Comparison of ENCODE assay signal across 8 mouse cellular contexts in genomic region chr16:23452476-23452875, GRCm38 (mm10). TPM values are rescaled to one million over a fixed set of nuclear protein-coding genes. Genes with fewer than 3 reads are reported as not detected.
A peak's percentile ranks its signal among the peaks of the same experiment; 100 is the strongest.
DNase-seq lines count a peak whose midpoint lies in the region; ATAC-seq and TF ChIP-seq lines count a peak whose summit lies in the region.

No protein-coding gene starts in this region.

- WGBS in spleen, adult 2 months: 42% methylated on average over 3 of the region's 3 CpGs
- 29% methylated on average over 3 of the region's 3 CpGs for WGBS in cerebellum, adult 2 months
- WGBS in limb, embryonic 12.5 days: 19% methylated on average over 3 of the region's 3 CpGs
- 7% methylated on average over 3 of the region's 3 CpGs for WGBS in neural tube, embryonic 11.5 days

- no peaks in the 10 kb centered on the region for H3K9me3 ChIP-seq in limb, embryonic 12.5 days
- no peaks in the 10 kb centered on the region for H3K9me3 ChIP-seq in neural tube, embryonic 11.5 days (ENCODE audit: control insufficient read depth, low read length)

- no peaks in the 10 kb centered on the region for H3K4me1 ChIP-seq in spleen, adult 2 months (ENCODE audit: control insufficient read depth, insufficient read depth, insufficient read length)
- H3K4me1 ChIP-seq in cerebellum, adult 2 months (ENCODE audit: control insufficient read depth, insufficient read depth, low read length): peaks cover 2% of the 10 kb centered on the region
- H3K4me1 ChIP-seq in limb, embryonic 12.5 days (replicated peaks): peaks cover 4% of the 10 kb centered on the region; the same call in 1 of the 2 replicates
- H3K4me1 ChIP-seq in neural tube, embryonic 11.5 days (ENCODE audit: control insufficient read depth, insufficient read depth, low read length): no peaks in the 10 kb centered on the region

- no peaks in the 10 kb centered on the region for H3K27me3 ChIP-seq in spleen, adult 2 months (ENCODE audit: control insufficient read depth, insufficient read depth, low read length)
- H3K27me3 ChIP-seq in cerebellum, adult 2 months (ENCODE audit: control insufficient read depth, insufficient read depth, low read length): no peaks in the 10 kb centered on the region
- H3K27me3 ChIP-seq in limb, embryonic 12.5 days: no peaks in the 10 kb centered on the region
- no peaks in the 10 kb centered on the region for H3K27me3 ChIP-seq in neural tube, embryonic 11.5 days (ENCODE audit: control insufficient read depth, insufficient read depth, low read length)

- peak in 1 of 2 experiments; percentile 26 for DNase-seq in spleen, adult 2 months (ENCODE audit: low read depth in 1 of 2, low spot score in 2 of 2)
- no peak for DNase-seq in spleen, postnatal 4 days (ENCODE audit: low spot score in 2 of 2)
- peak; percentile 25 to 37 for DNase-seq in cerebellum, adult 2 months
- DNase-seq in frontal cortex, adult 2 months (ENCODE audit: extremely low spot score in 1 of 2, low spot score in 1 of 2): peak; percentile 4 to 82
- DNase-seq in kidney, adult 8-10 months: peak; percentile 9 to 35
- DNase-seq in neural tube, embryonic 11.5 days (ENCODE audit: low spot score): peak; percentile 76
- peak; percentile 71 for DNase-seq in thymus, postnatal 4 days

- no peaks in the 10 kb centered on the region for H3K36me3 ChIP-seq in spleen, adult 2 months (ENCODE audit: control insufficient read depth, insufficient read depth, low read length)
- no peaks in the 10 kb centered on the region for H3K36me3 ChIP-seq in limb, embryonic 12.5 days
- no peaks in the 10 kb centered on the region for H3K36me3 ChIP-seq in neural tube, embryonic 11.5 days (ENCODE audit: control insufficient read depth, insufficient read depth, low read length)

- TF ChIP-seq CTCF in spleen, adult 2 months (IDR thresholded peaks at IDR 0.05; ENCODE audit: extremely low read depth, insufficient read depth, insufficient read length, insufficient replicate concordance): peak; percentile 44; the same call in 1 of the 2 replicates
- TF ChIP-seq CTCF in cerebellum, adult 2 months (IDR thresholded peaks at IDR 0.05; ENCODE audit: borderline replicate concordance, insufficient read depth, low read depth, low read length): peak; percentile 72

- ATAC-seq in limb, embryonic 12.5 days (ENCODE audit: insufficient number of reproducible peaks, insufficient read depth, low FRiP score, low TSS enrichment, low read depth): peak; percentile 47; the same call in 1 of the 2 replicates
- peak; percentile 60; the same call in 1 of the 2 replicates for ATAC-seq in neural tube, embryonic 11.5 days (ENCODE audit: insufficient read depth, low FRiP score, low TSS enrichment)

- 0 out of 2 replicates have a peak overlapping the region, but pooled peaks have one; percentile 14 for H3K9ac ChIP-seq in limb, embryonic 12.5 days (replicated peaks)
- no peak overlapping the region for H3K9ac ChIP-seq in neural tube, embryonic 11.5 days (ENCODE audit: low read length)

- TF ChIP-seq POLR2A in spleen, adult 2 months (IDR thresholded peaks at IDR 0.05; ENCODE audit: low read depth, low read length): no peak
- TF ChIP-seq POLR2A in cerebellum, adult 2 months (IDR thresholded peaks at IDR 0.05; ENCODE audit: borderline replicate concordance, insufficient read depth, low read length): no peak

- H3K27ac ChIP-seq in spleen, adult 2 months (ENCODE audit: insufficient read depth, low read length): no peak overlapping the region
- H3K27ac ChIP-seq in cerebellum, adult 2 months (ENCODE audit: insufficient read depth, low read length): no peak overlapping the region
- no peak overlapping the region for H3K27ac ChIP-seq in limb, embryonic 12.5 days
- no peak overlapping the region for H3K27ac ChIP-seq in neural tube, embryonic 11.5 days (ENCODE audit: low read depth, low read length)

- H3K4me2 ChIP-seq in limb, embryonic 12.5 days: no peak overlapping the region
- no peak overlapping the region for H3K4me2 ChIP-seq in neural tube, embryonic 11.5 days (ENCODE audit: low read depth)

- no peak overlapping the region for H3K4me3 ChIP-seq in spleen, adult 2 months (ENCODE audit: extremely low read depth, insufficient read depth, insufficient read length)
- no peak overlapping the region for H3K4me3 ChIP-seq in cerebellum, adult 2 months (replicated peaks; ENCODE audit: insufficient read depth, low read depth, low read length)
- no peak overlapping the region for H3K4me3 ChIP-seq in limb, embryonic 12.5 days (replicated peaks)
- no peak overlapping the region for H3K4me3 ChIP-seq in neural tube, embryonic 11.5 days (ENCODE audit: low read depth, low read length)

RNA-seq across cellular contexts. Expression of gene Rtp1, which starts 23.5 kb away (rescaled TPM):
- not detected in 2 replicates for polyA plus RNA-seq in spleen, adult 2 months (2012; rRNA removed)
- 0.56 and 0.81 TPM in 2 replicates for polyA plus RNA-seq in cerebellum, adult 2 months (2012; rRNA removed)
- 0.30 and 0.59 TPM in 2 replicates for polyA plus RNA-seq in frontal cortex, adult 2 months (2012; rRNA removed)
- 0.06 TPM in 1 of 2 replicates, not detected in the other for polyA plus RNA-seq in limb, embryonic 12.5 days (2016; fragmentation: Nextera tagmentation; extraction: Ambion mirVana)
- polyA plus RNA-seq in neural tube, embryonic 11.5 days (2014; fragmentation: Nextera tagmentation; extraction: Ambion mirVana): not detected in 2 replicates

Comparison
In these comparisons a context has a peak if more than half of its experiments do, and no peak if none do; other contexts are left out.
1. DNase-seq: peak in cerebellum, adult 2 months (2 of 2), frontal cortex, adult 2 months (2 of 2), kidney, adult 8-10 months (2 of 2), neural tube, embryonic 11.5 days (single experiment) and thymus, postnatal 4 days (single experiment); none in spleen, postnatal 4 days (0 of 2).